27 mouse cellular contexts compared by ENCODE assay signal in the genomic region with DNA sequence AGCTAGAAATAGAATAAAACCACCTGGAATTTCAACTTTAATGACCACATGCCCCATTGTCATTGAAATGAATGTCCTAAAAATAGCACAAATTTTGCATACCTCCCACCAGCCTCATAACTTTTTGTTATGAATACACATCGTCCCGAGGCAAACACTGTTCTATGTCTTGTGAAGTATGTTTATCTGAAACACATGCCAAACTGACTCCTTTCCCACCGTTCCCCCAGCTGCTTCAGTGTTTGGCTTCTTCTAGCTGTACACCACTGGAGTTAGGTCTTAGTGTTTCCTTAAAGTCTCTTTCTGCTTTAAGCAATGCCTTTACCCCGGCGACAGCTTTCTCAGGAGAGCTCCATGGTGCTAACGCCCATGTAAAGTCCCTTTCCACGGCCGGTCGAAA.
DNase-seq lines count a peak whose midpoint lies in the region; ATAC-seq lines count a peak whose summit lies in the region.
"Had no signal": no experiment of that assay in that cellular context is flagged by ENCODE, and none has a peak within 500 bp of the region (broad histone marks: within the 10 kb centered on the region; RNA-seq: fewer than 3 reads in every experiment).

No protein-coding gene starts in this region.

- H3K9ac ChIP-seq in heart, embryonic 13.5 days: no peak overlapping the region
- H3K9ac ChIP-seq in heart, embryonic 16.5 days (ENCODE audit: low read length): no peak overlapping the region
- no peak overlapping the region for H3K9ac ChIP-seq in midbrain, embryonic 11.5 days (ENCODE audit: low read length)
- H3K9ac ChIP-seq in midbrain, embryonic 14.5 days (replicated peaks; ENCODE audit: low read length): no peak overlapping the region
- no peak overlapping the region for H3K9ac ChIP-seq in intestine, embryonic 16.5 days (ENCODE audit: low read depth, low read length)
- H3K9ac ChIP-seq: embryonic facial prominence, embryonic 12.5 days; forebrain, embryonic 13.5 days; hindbrain, embryonic 12.5 days; hindbrain, embryonic 15.5 days had no signal

- H3K27ac ChIP-seq in heart, embryonic 13.5 days (replicated peaks): 0 out of 2 replicates have a peak overlapping the region, but pooled peaks have one; percentile 12
- H3K27ac ChIP-seq in heart, embryonic 16.5 days (ENCODE audit: low read length): peak overlapping the region; percentile 25; the same call in 1 of the 2 replicates
- H3K27ac ChIP-seq in midbrain, embryonic 11.5 days (ENCODE audit: low read depth, low read length): no peak overlapping the region
- H3K27ac ChIP-seq in midbrain, embryonic 14.5 days (replicated peaks; ENCODE audit: low read depth, low read length): no peak overlapping the region
- 0 out of 2 replicates have a peak overlapping the region, but pooled peaks have one; percentile 29 for H3K27ac ChIP-seq in intestine, embryonic 16.5 days (ENCODE audit: low read length)
- H3K27ac ChIP-seq: embryonic facial prominence, embryonic 12.5 days; forebrain, embryonic 13.5 days; heart, adult 2 months; hindbrain, embryonic 12.5 days; hindbrain, embryonic 15.5 days had no signal

- 66% methylated on average over 9 of the region's 9 CpGs for WGBS in heart, embryonic 13.5 days
- WGBS in heart, embryonic 16.5 days: 61% methylated on average over 9 of the region's 9 CpGs
- WGBS in midbrain, embryonic 11.5 days: 83% methylated on average over 9 of the region's 9 CpGs
- WGBS in midbrain, embryonic 14.5 days: 73% methylated on average over 9 of the region's 9 CpGs
- 51% methylated on average over 9 of the region's 9 CpGs for WGBS in intestine, embryonic 16.5 days

- ATAC-seq in heart, embryonic 13.5 days (ENCODE audit: extremely low read depth, insufficient number of reproducible peaks, low FRiP score, low TSS enrichment): no peak
- ATAC-seq in heart, embryonic 16.5 days (replicated peaks; ENCODE audit: extremely low read depth, insufficient read depth, low FRiP score): no peak
- no peak for ATAC-seq in midbrain, embryonic 11.5 days (ENCODE audit: low FRiP score)
- ATAC-seq in midbrain, embryonic 14.5 days (ENCODE audit: low FRiP score, low TSS enrichment): no peak
- ATAC-seq in intestine, embryonic 16.5 days: peak; percentile 52; the same call in 1 of the 2 replicates
- ATAC-seq: forebrain, embryonic 13.5 days; forebrain, embryonic 16.5 days; Patski had no signal

- no peak for DNase-seq in heart, postnatal 4 days
- no peak for DNase-seq in heart, postnatal 36 days
- peak; percentile 35 for DNase-seq in midbrain, embryonic 11.5 days (ENCODE audit: low spot score, missing footprints)
- DNase-seq in midbrain, embryonic 14.5 days: no peak
- DNase-seq in right cerebral cortex, adult 2 months (ENCODE audit: low spot score in 2 of 2): no peak
- DNase-seq: adrenal gland, postnatal 10 days; B cell, adult 2 months; cerebellum, adult 18-20 months; cerebellum, adult 9-10 months; cerebellum, postnatal 14 days; gastrocnemius, postnatal 10 days; gastrocnemius, postnatal 36 days; heart, adult 2 months; heart, postnatal 10 days; kidney, adult 11 months; kidney, adult 8-10 months had no signal

- intact Hi-C loops in heart, postnatal 36 days (cut with DNase I): no loop called here

- no peak overlapping the region for H3K4me2 ChIP-seq in heart, embryonic 13.5 days
- no peak overlapping the region for H3K4me2 ChIP-seq in heart, embryonic 16.5 days (ENCODE audit: low read depth, low read length)
- H3K4me2 ChIP-seq in midbrain, embryonic 11.5 days: no peak overlapping the region
- no peak overlapping the region for H3K4me2 ChIP-seq in midbrain, embryonic 14.5 days (ENCODE audit: low read length)
- H3K4me2 ChIP-seq in intestine, embryonic 16.5 days (ENCODE audit: low read depth, low read length): no peak overlapping the region
- H3K4me2 ChIP-seq: embryonic facial prominence, embryonic 12.5 days; forebrain, embryonic 13.5 days; hindbrain, embryonic 12.5 days; hindbrain, embryonic 15.5 days had no signal

- H3K4me3 ChIP-seq in heart, embryonic 13.5 days: no peak overlapping the region
- no peak overlapping the region for H3K4me3 ChIP-seq in heart, embryonic 16.5 days (ENCODE audit: low read length)
- H3K4me3 ChIP-seq in midbrain, embryonic 11.5 days (ENCODE audit: low read depth, low read length): no peak overlapping the region
- no peak overlapping the region for H3K4me3 ChIP-seq in midbrain, embryonic 14.5 days (replicated peaks; ENCODE audit: low read depth, low read length)
- H3K4me3 ChIP-seq in intestine, embryonic 16.5 days (ENCODE audit: low read length): no peak overlapping the region
- H3K4me3 ChIP-seq: embryonic facial prominence, embryonic 12.5 days; erythroblast, embryonic 14.5 days; forebrain, embryonic 13.5 days; heart, adult 2 months; hindbrain, embryonic 12.5 days; hindbrain, embryonic 15.5 days had no signal

- H3K4me1 ChIP-seq in heart, embryonic 13.5 days: peaks cover 21% of the 10 kb centered on the region
- H3K4me1 ChIP-seq in heart, embryonic 16.5 days (ENCODE audit: control insufficient read depth, insufficient read depth, low read length): peaks cover 16% of the 10 kb centered on the region
- no peaks in the 10 kb centered on the region for H3K4me1 ChIP-seq in midbrain, embryonic 11.5 days (ENCODE audit: control insufficient read depth, insufficient read depth, low read length)
- H3K4me1 ChIP-seq in midbrain, embryonic 14.5 days (ENCODE audit: control insufficient read depth, insufficient read depth, low read length): no peaks in the 10 kb centered on the region
- peaks cover 5% of the 10 kb centered on the region; the same call in 1 of the 2 replicates for H3K4me1 ChIP-seq in intestine, embryonic 16.5 days (ENCODE audit: control insufficient read depth, insufficient read depth, low read length)
- H3K4me1 ChIP-seq: embryonic facial prominence, embryonic 12.5 days; forebrain, embryonic 13.5 days; hindbrain, embryonic 12.5 days had no signal

- no peaks in the 10 kb centered on the region for H3K27me3 ChIP-seq in heart, embryonic 13.5 days (replicated peaks)
- no peaks in the 10 kb centered on the region for H3K27me3 ChIP-seq in heart, embryonic 16.5 days (ENCODE audit: control insufficient read depth, insufficient read depth, low read length)
- H3K27me3 ChIP-seq in midbrain, embryonic 11.5 days (ENCODE audit: control insufficient read depth, insufficient read depth, low read length): no peaks in the 10 kb centered on the region
- H3K27me3 ChIP-seq in midbrain, embryonic 14.5 days (ENCODE audit: control insufficient read depth, insufficient read depth, low read length): no peaks in the 10 kb centered on the region
- no peaks in the 10 kb centered on the region for H3K27me3 ChIP-seq in intestine, embryonic 16.5 days (replicated peaks; ENCODE audit: control insufficient read depth, insufficient read depth, low read length)
- H3K27me3 ChIP-seq: embryonic facial prominence, embryonic 12.5 days; forebrain, embryonic 13.5 days; hindbrain, embryonic 12.5 days; hindbrain, embryonic 15.5 days; Patski had no signal

- no peaks in the 10 kb centered on the region for H3K9me3 ChIP-seq in heart, embryonic 13.5 days
- H3K9me3 ChIP-seq in heart, embryonic 16.5 days (replicated peaks; ENCODE audit: control insufficient read depth, low read length): no peaks in the 10 kb centered on the region
- no peaks in the 10 kb centered on the region for H3K9me3 ChIP-seq in midbrain, embryonic 11.5 days (ENCODE audit: control insufficient read depth, low read length)
- no peaks in the 10 kb centered on the region for H3K9me3 ChIP-seq in midbrain, embryonic 14.5 days (ENCODE audit: control insufficient read depth, low read length)
- H3K9me3 ChIP-seq in intestine, embryonic 16.5 days (ENCODE audit: control insufficient read depth, low read length): no peaks in the 10 kb centered on the region
- H3K9me3 ChIP-seq: embryonic facial prominence, embryonic 12.5 days; forebrain, embryonic 13.5 days; hindbrain, embryonic 12.5 days; hindbrain, embryonic 15.5 days had no signal

- H3K36me3 ChIP-seq in heart, embryonic 13.5 days: no peaks in the 10 kb centered on the region
- H3K36me3 ChIP-seq in heart, embryonic 16.5 days (ENCODE audit: control insufficient read depth, insufficient read depth): no peaks in the 10 kb centered on the region
- no peaks in the 10 kb centered on the region for H3K36me3 ChIP-seq in midbrain, embryonic 11.5 days (ENCODE audit: control insufficient read depth, insufficient read depth, low read length)
- no peaks in the 10 kb centered on the region for H3K36me3 ChIP-seq in midbrain, embryonic 14.5 days (ENCODE audit: control insufficient read depth, insufficient read depth, low read length)
- no peaks in the 10 kb centered on the region for H3K36me3 ChIP-seq in intestine, embryonic 16.5 days (ENCODE audit: control insufficient read depth, insufficient read depth, low read length)
- H3K36me3 ChIP-seq: embryonic facial prominence, embryonic 12.5 days; G1E; hindbrain, embryonic 12.5 days; hindbrain, embryonic 15.5 days had no signal

Comparison
In these comparisons a context has a peak if more than half of its experiments do, and no peak if none do; other contexts are left out.
1. H3K27ac ChIP-seq: peak in heart, embryonic 13.5 days (single experiment), heart, embryonic 16.5 days (single experiment) and intestine, embryonic 16.5 days (single experiment); none in midbrain, embryonic 11.5 days (single experiment) and midbrain, embryonic 14.5 days (single experiment).